Mouse (Mus musculus): ENCODE results near the gene Fxyd3. TPM values are rescaled to one million over a fixed set of nuclear protein-coding genes. Genes with fewer than 3 reads are reported as not detected.

Gene Fxyd3
- total RNA-seq, 1 experiment, result 3.2 TPM

DNA sequence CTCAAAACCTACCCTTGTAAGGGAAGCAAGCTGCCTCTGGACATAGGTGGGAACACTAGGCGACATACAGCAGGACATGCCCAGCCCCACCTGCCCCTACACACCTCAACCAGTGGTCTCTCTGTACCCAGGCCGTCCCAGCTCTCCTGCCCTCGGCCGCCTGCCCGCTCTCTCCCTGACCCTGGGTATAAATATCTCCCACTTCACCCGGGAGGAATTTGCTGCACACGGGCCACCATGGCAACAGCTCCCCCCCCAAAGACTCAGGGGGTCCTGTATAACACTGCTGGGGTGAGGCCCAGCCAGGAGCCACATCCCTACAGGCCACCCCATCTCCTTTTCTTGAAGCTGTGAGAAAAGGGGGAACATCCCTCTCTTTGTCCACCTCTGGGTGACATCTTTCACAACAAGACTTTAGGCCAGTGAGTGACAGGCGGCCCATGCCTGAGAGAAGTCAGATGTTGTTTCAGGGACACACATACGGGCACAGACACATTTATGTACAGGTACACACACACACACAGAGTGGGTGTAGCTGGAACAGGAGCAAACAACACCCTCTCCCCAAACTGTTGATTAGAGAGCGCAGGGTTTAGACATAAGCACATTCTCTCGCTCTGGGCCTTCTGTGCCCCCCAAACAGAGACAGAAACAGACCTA, 21.7 kb downstream of the Fxyd3 start:
- Histone ChIP-seq H3K27ac (ENCODE audit: insufficient read depth, low read depth, low read length, poor library complexity, severe bottlenecking) (no peak overlapping the region), H3K9me3 (ENCODE audit: control insufficient read depth, insufficient read depth, low read depth, low read length) (no peaks in the 10 kb centered on the region), H3K4me1 (ENCODE audit: control insufficient read depth in 2 of 2, insufficient read depth in 2 of 2, low read length in 2 of 2, poor library complexity in 1 of 2) (peaks cover 0 to 9% of the 10 kb centered on the region in 2 experiments; a peak in 2 of 4 replicates), H3K36me3 (ENCODE audit: control insufficient read depth, insufficient read depth, low read length, poor library complexity, severe bottlenecking) (no peaks in the 10 kb centered on the region), H3K4me3 (ENCODE audit: insufficient read depth in 1 of 2, low read depth in 1 of 2, low read length in 2 of 2, poor library complexity in 1 of 2, severe bottlenecking in 1 of 2) (no peak overlapping the region), H3K9ac (ENCODE audit: insufficient read depth, low read depth, low read length, poor library complexity, severe bottlenecking) (no peak overlapping the region)
- DNase-seq (ENCODE audit: low read depth, low spot score), result no peak
- TF ChIP-seq ZNF384 (IDR thresholded peaks at IDR 0.05; ENCODE audit: low read depth, low read length) (no peak), CHD2 (IDR thresholded peaks at IDR 0.05; ENCODE audit: low read depth, low read length) (no peak), HCFC1 (IDR thresholded peaks at IDR 0.05; ENCODE audit: borderline replicate concordance, insufficient read depth, low read length) (no peak), ZC3H11A (IDR thresholded peaks at IDR 0.05; ENCODE audit: borderline replicate concordance, low read depth, low read length) (no peak), MAFK (IDR thresholded peaks at IDR 0.05; ENCODE audit: insufficient read depth, low read depth, low read length) (no peak)
- in situ Hi-C loops (cut with MboI; ENCODE audit: low sequenced_read_pairs in 2 of 2, unreplicated experiment in 2 of 2), result no loop called here

DNA sequence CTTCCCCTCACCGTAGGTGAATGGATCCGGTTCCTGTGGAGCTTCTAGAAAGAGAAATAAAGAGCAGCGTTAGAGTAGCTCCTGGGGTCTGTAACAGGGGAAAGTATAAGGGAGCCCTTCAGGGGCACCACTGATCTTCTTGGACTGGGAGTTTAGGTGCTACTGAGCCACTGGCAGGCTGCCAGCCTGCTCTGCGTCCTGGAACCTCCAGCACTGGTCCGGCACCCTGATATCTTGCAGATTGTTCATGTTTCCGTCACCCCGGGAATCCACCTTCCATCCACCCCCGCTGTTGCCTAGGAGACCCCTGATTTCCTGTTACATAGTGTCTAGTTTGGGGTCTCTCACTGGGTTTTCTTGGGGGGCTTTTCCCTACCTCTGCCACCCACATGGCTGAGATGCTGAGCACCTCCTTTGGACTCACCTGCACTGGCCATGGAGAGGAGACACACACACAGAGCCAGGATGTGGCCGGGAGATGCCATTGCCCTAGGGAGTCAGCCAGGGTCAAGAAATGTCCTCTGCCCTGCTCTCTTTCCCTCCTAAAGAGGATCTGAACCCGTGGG, 22.5 kb downstream of the Fxyd3 start:
- no peaks in the 10 kb centered on the region for H3K36me3 ChIP-seq (ENCODE audit: control insufficient read depth, insufficient read depth, low read length, poor library complexity, severe bottlenecking)
- H3K27ac ChIP-seq (ENCODE audit: insufficient read depth, low read depth, low read length, poor library complexity, severe bottlenecking), result no peak overlapping the region
- TF ChIP-seq ZNF384 (IDR thresholded peaks at IDR 0.05; ENCODE audit: low read depth, low read length) (no peak), MAFK (IDR thresholded peaks at IDR 0.05; ENCODE audit: insufficient read depth, low read depth, low read length) (no peak), CHD2 (IDR thresholded peaks at IDR 0.05; ENCODE audit: low read depth, low read length) (no peak), HCFC1 (IDR thresholded peaks at IDR 0.05; ENCODE audit: borderline replicate concordance, insufficient read depth, low read length) (no peak), ZC3H11A (IDR thresholded peaks at IDR 0.05; ENCODE audit: borderline replicate concordance, low read depth, low read length) (no peak)
- in situ Hi-C loops (cut with MboI; ENCODE audit: low sequenced_read_pairs in 2 of 2, unreplicated experiment in 2 of 2), result no loop called here
- no peak for DNase-seq (ENCODE audit: low read depth, low spot score)
- H3K9ac ChIP-seq (ENCODE audit: insufficient read depth, low read depth, low read length, poor library complexity, severe bottlenecking), result no peak overlapping the region
- H3K4me1 ChIP-seq (ENCODE audit: control insufficient read depth in 2 of 2, insufficient read depth in 2 of 2, low read length in 2 of 2, poor library complexity in 1 of 2), result peaks cover 0 to 6% of the 10 kb centered on the region in 2 experiments; a peak in 1 of 4 replicates
- H3K9me3 ChIP-seq (ENCODE audit: control insufficient read depth, insufficient read depth, low read depth, low read length), result no peaks in the 10 kb centered on the region
- no peak overlapping the region for H3K4me3 ChIP-seq (ENCODE audit: insufficient read depth in 1 of 2, low read depth in 1 of 2, low read length in 2 of 2, poor library complexity in 1 of 2, severe bottlenecking in 1 of 2)

DNA sequence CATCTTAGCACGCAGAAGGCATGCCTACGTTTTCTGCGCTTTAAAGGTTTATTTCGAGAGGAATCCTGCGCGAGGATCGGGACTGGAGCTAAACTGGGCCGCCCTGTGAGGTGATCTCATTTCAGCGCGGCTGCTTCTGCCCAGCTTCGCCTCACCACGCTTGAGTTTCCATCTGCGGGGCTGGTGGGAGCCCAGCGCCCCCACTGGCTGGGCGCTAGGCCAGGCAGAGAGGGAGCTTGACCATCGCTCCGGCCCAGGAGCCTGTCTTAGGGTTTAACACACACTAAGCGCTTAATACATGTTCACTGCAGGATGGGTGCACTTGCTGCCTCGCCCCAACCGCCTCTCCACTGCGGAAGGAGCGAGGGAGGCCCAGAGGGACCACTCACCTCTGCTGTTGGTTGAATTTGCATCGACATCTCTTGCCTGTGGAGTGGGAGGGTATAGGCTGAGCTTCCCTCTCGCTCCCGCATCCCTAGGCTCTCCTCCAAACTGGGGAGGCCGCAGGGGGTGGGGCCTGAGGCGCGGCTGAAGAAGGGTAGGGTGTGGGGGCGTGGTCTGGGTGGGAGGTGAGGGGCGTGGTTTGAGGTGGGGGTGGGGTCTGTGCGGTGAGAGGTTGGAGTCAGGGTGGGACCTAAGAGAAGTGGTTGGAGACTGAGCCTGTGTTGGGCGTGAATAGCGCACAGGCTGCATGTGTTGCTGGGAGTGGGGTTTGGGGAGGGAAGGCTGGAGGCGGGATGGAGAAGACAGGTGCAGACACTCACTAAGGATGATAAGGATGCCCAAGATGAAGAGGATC, 23.7 kb downstream of the Fxyd3 start:
- Histone ChIP-seq H3K9me3 (ENCODE audit: control insufficient read depth, insufficient read depth, low read depth, low read length) (no peaks in the 10 kb centered on the region), H3K36me3 (ENCODE audit: control insufficient read depth, insufficient read depth, low read length, poor library complexity, severe bottlenecking) (no peaks in the 10 kb centered on the region), H3K9ac (ENCODE audit: insufficient read depth, low read depth, low read length, poor library complexity, severe bottlenecking) (no peak overlapping the region), H3K27ac (ENCODE audit: insufficient read depth, low read depth, low read length, poor library complexity, severe bottlenecking) (no peak overlapping the region), H3K4me3 (ENCODE audit: insufficient read depth in 1 of 2, low read depth in 1 of 2, low read length in 2 of 2, poor library complexity in 1 of 2, severe bottlenecking in 1 of 2) (peak overlapping the region; percentile 35 to 42; a peak in 3 of 4 replicates), H3K4me1 (ENCODE audit: control insufficient read depth in 2 of 2, insufficient read depth in 2 of 2, low read length in 2 of 2, poor library complexity in 1 of 2) (peaks cover 0 to 6% of the 10 kb centered on the region in 2 experiments; a peak in 1 of 4 replicates)
- no peak for TF ChIP-seq ZC3H11A (IDR thresholded peaks at IDR 0.05; ENCODE audit: borderline replicate concordance, low read depth, low read length)
- TF ChIP-seq HCFC1 (IDR thresholded peaks at IDR 0.05; ENCODE audit: borderline replicate concordance, insufficient read depth, low read length), result no peak
- TF ChIP-seq CHD2 (IDR thresholded peaks at IDR 0.05; ENCODE audit: low read depth, low read length), result no peak
- no peak for TF ChIP-seq MAFK (IDR thresholded peaks at IDR 0.05; ENCODE audit: insufficient read depth, low read depth, low read length)
- TF ChIP-seq ZNF384 (IDR thresholded peaks at IDR 0.05; ENCODE audit: low read depth, low read length), result no peak
- in situ Hi-C loops (cut with MboI; ENCODE audit: low sequenced_read_pairs in 2 of 2, unreplicated experiment in 2 of 2), result no loop called here
- peak; percentile 79 for DNase-seq (ENCODE audit: low read depth, low spot score)

DNA sequence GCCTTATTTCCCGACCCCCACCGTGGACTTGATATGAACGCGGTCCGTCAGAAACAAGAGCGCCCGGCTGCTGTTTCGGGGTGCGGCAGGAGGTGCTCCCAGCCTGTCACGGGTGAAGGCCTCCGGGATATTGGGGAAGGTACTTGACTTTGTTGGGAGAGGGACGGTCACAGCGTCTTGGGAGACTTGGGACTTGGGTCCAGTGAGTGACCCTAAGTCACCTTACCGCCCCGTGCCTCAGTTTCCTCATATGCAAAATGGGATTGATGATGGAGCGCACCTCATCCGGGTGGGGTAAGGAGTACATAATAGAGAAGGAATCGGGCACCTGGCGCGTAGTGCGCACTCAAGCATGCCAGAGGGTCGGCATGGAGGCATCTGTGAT, 24.3 kb downstream of the Fxyd3 start:
- Histone ChIP-seq H3K9ac (ENCODE audit: insufficient read depth, low read depth, low read length, poor library complexity, severe bottlenecking) (no peak overlapping the region), H3K27ac (ENCODE audit: insufficient read depth, low read depth, low read length, poor library complexity, severe bottlenecking) (no peak overlapping the region)

More for the DNA sequence above, 24.3 kb downstream of the Fxyd3 start:
- H3K36me3 ChIP-seq (ENCODE audit: control insufficient read depth, insufficient read depth, low read length, poor library complexity, severe bottlenecking), result no peaks in the 10 kb centered on the region
- H3K4me1 ChIP-seq (ENCODE audit: control insufficient read depth in 2 of 2, insufficient read depth in 2 of 2, low read length in 2 of 2, poor library complexity in 1 of 2), result peaks cover 0 to 6% of the 10 kb centered on the region in 2 experiments; a peak in 1 of 4 replicates
- no peak for DNase-seq (ENCODE audit: low read depth, low spot score)
- H3K4me3 ChIP-seq (ENCODE audit: insufficient read depth in 1 of 2, low read depth in 1 of 2, low read length in 2 of 2, poor library complexity in 1 of 2, severe bottlenecking in 1 of 2), result peak overlapping the region; percentile 35 to 42; a peak in 2 of 4 replicates
- TF ChIP-seq ZC3H11A (IDR thresholded peaks at IDR 0.05; ENCODE audit: borderline replicate concordance, low read depth, low read length), result no peak
- no peak for TF ChIP-seq ZNF384 (IDR thresholded peaks at IDR 0.05; ENCODE audit: low read depth, low read length)
- no peak for TF ChIP-seq MAFK (IDR thresholded peaks at IDR 0.05; ENCODE audit: insufficient read depth, low read depth, low read length)
- no peak for TF ChIP-seq HCFC1 (IDR thresholded peaks at IDR 0.05; ENCODE audit: borderline replicate concordance, insufficient read depth, low read length)
- TF ChIP-seq CHD2 (IDR thresholded peaks at IDR 0.05; ENCODE audit: low read depth, low read length), result no peak
- no peaks in the 10 kb centered on the region for H3K9me3 ChIP-seq (ENCODE audit: control insufficient read depth, insufficient read depth, low read depth, low read length)
- in situ Hi-C loops (cut with MboI; ENCODE audit: low sequenced_read_pairs in 2 of 2, unreplicated experiment in 2 of 2), result no loop called here
